Mouse (Mus musculus): ENCODE measurements at regions not wholly inside any gene's neighbourhood (a gene's known extent, or its start where the extent isn't known, plus 50 kb on each side); places are given as distances from the start of the nearest gene placed in this dataset.
"Not testable (repeated sequence)": the region's sequence is repeated elsewhere in the genome, so short reads cannot be mapped to it uniquely, and the experiment has no call there.

GRCm38 (mm10) chr12:71526623-71527022, 216.9 kb downstream of the Dact1 start:
- DNase-seq (ENCODE audit: low read depth, low spot score), result no peak

DNA sequence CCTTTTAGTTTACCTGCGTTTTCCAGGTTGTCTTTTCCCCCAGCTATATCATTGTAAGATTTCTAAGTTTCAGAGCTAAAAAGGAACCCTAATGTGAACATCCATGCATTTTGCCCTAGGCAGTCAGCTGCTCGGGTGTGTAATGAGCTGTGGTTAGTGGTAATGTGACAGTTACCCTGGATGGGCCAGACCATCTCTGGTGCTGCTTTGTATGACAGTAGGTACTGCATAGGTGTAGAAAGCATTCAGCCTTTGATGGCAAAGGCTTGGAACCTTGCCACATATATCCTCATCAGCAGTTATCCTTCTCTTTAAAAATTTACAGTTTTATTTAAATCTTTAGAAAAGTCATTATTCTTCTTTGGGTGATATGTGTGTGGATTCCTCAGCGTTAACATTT, 222.5 kb downstream of the Dact1 start:
- DNase-seq (ENCODE audit: low read depth, low spot score), result no peak

DNA sequence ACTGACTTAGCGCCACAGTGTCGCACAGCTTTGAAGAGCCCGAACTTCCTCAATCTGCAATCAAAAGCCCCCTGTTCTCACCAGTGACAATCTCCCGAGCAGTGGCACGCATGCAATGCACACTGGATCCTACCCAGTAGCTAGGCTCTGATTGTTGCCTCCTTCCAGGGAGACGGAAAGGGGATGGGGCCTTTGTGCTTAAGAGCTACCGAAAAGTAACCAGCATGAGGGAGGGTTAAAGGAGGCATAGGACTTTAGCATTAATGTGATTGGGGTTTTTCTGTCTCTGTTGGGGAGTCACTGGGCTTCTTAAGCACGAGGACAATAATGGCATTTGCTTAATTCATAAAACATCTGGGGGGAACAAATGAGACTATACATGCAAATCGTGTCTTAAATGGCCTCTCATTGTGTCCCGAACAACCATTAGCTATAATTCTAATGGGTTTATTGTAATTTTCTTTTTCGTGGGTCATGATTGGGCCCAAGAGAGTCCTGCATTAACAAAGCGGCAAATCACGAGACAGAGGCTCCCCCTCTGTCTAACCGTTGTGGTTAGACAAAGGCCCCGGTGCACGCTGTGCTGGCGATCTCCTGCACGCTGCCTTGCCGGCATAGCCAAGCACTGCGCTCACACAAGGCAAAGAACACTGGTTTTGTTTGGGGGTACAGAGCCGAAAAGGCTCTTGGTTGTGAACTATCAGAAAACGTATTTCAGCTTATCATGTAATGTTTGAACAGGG, 223.2 kb downstream of the Dact1 start:
- DNase-seq (ENCODE audit: low read depth, low spot score), result no peak

- DNase-seq (ENCODE audit: low read depth, low spot score), result no peak
Observed at GRCm38 (mm10) chr12:71533701-71534100, 224.0 kb downstream of the Dact1 start.

DNA sequence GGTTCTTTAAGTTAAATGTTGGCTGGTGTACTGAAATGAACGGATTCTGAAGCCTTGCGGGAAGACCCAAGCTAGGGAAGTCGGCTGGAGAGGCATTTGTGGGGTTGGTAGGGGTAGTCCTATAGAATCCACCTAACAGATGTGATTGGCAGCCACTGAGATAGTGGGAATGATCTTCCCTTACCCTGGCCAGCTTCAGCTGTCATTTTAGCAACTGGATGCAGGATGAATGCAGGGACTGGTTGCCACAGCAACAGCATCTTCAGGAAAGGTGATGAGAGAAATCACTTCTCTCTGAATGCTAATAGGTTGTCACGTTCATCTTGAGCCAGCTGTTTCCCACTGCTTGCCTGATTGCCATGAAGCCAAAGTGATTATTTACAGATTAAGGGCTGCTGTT, 224.5 kb downstream of the Dact1 start:
- no peak for DNase-seq (ENCODE audit: low read depth, low spot score)

DNA sequence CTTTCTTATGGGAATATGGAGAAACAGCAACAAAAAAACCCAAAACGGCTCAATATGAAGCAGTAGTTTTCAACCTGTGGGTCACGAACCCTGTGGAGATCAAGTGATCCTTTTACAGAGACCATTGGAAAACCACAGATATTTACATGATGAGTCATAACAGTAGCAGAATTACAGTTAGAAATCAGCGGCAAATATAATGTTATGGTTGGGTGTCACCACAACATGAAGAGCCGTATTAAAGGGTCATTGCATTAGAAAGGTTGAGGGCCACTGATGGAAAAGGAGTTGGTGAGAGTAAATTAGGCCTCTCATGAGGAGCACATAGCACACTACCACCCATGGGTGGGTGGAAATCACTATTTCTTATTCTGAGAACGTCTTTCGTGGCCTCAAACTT, 225.6 kb downstream of the Dact1 start:
- DNase-seq (ENCODE audit: low read depth, low spot score), result no peak

DNA sequence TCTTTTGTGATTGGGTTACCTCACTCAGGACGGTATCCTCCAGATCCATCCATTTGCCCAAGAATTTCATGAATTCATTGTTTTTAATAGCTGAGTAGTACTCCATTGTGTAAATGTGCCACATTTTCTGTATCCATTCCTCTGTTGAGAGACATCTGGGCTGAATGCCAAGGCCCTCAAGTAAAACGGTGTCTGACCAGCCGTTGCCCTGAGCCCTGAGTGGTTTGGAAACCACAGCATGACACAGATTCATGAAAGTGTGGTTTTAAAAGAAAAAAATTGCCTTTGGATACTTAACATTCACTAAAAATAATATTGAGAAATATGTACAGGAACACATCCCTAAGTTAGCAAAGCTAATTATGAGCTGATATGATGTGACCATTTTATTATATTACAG, 226.1 kb downstream of the Dact1 start:
- DNase-seq (ENCODE audit: low read depth, low spot score), result not testable (repeated sequence)

GRCm38 (mm10) chr12:71538691-71539090, 229.0 kb downstream of the Dact1 start:
- no peak for DNase-seq (ENCODE audit: low read depth, low spot score)

GRCm38 (mm10) chr12:71540279-71540678, 230.6 kb downstream of the Dact1 start:
- no peak for DNase-seq (ENCODE audit: low read depth, low spot score)

GRCm38 (mm10) chr12:71541961-71542360, 232.3 kb downstream of the Dact1 start:
- DNase-seq (ENCODE audit: low read depth, low spot score), result no peak

DNA sequence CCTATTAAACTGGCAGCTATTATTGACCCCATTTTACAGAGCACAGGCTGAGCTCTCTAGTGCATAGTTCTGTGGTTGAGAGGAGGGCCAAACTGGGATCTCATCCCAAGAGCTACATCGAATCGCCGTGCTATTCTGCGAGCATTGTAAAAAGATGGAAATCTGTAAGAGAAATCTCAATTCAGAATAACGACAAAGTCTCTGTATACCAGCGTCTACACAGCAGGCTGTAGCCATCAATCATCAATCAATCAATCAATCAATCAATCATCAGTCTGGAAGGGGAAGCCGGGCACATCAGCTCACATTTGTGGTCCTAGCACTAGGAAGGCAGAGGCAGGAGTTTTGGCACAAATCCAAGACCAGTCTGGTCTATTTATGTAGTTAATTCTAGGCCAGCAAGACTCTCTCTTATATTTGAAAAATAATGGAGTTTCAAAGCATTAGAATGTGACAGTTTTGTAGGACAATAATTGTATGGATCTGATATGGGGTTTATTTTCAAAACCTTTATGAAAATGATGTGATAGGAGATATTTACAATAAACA, 234.0 kb downstream of the Dact1 start:
- no peak for DNase-seq (ENCODE audit: low read depth, low spot score)

DNA sequence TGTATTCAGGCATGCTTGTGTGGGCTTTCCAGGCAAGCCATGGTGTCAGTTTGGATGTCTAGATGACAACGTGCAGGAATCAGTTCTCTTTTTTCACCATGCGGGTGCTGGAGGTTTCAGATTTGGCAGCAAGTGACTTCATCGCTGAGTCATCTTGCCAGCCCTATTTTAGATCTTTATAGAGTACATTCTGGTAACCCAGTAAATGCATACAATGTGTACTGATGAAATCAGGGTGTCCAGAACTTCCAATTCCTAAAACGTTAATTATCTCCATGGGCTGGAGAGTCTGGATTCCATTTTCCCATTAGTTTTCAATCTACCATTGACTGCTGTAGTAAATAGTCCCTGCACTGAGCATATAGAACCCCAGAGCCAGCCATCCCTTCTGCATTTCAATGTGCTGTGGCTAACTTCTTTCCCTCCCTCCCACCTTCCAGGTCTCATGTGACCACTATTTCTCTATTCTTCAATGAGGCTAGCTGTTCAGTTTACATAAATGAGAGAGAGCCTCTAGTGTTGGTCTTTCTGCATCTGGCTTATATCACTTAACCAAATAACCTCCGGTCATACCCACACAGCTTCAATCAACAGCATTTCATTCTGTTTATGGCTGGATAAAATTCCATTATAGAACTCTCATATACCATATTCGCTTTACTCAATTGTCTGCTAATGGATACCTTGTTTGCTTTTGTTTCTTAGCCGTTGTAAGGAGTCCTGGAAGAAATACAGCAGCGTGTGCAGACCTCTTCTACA, 234.9 kb downstream of the Dact1 start:
- no peak for DNase-seq (ENCODE audit: low read depth, low spot score)

DNA sequence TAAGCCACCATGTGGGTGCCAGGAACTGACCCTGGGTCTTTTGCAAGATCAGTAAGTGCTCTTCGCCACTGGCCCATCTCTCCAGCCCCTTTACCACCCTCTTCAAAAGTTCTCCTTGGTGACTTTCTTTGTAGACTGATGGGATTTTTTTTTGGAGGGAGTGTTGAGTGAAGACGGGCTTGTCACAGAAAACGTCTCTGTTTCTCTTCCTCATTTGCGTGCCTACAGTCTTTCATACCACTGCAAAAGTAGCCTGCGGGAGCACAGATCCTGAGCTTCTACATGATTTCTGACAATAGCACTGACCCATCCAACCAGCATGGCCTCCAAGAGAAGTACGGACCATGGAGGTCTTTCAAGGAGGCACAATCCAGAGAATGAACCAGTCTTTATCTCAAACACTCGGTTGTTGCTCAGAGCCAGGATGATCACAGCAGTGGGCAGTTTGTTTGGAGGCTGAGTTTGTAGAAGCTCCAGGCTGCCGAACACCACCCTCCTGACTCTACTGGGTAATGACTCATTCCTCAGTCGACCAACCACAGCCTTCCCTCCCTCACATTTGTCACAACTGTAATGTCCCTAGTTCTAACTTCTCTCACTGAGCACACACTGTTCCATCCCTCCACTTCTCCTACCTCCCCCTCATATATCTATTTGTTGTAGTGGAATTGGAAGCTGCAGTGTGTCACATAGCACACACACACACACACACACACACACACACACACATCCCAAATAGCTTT, 237.0 kb downstream of the Dact1 start:
- no peak for DNase-seq (ENCODE audit: low read depth, low spot score)

- no peak for DNase-seq (ENCODE audit: low read depth, low spot score)
Observed at GRCm38 (mm10) chr12:71549336-71549735, 239.7 kb downstream of the Dact1 start.

DNA sequence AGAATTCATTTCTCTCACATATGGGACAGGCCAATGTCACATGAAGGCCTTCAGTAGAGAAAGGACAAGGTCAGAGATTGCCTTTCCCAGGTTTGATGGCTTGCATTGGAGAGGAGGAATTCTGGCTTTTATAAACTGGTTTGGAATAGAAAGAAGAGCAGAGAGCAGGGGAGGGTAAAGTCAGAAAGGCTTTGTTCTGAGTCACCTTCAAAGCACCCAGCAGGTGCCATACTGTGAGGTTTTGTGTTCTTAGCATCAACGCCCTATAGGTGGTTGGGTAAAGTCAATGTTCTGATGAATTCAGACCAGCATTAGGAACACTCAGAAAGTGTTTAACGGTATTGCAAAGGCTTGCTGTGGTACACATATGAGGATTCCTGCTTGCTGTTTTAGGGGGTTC, 244.5 kb downstream of the Dact1 start:
- DNase-seq (ENCODE audit: low read depth, low spot score), result no peak

GRCm38 (mm10) chr12:71561259-71561658, 251.6 kb downstream of the Dact1 start:
- no peak for DNase-seq (ENCODE audit: low read depth, low spot score)

DNA sequence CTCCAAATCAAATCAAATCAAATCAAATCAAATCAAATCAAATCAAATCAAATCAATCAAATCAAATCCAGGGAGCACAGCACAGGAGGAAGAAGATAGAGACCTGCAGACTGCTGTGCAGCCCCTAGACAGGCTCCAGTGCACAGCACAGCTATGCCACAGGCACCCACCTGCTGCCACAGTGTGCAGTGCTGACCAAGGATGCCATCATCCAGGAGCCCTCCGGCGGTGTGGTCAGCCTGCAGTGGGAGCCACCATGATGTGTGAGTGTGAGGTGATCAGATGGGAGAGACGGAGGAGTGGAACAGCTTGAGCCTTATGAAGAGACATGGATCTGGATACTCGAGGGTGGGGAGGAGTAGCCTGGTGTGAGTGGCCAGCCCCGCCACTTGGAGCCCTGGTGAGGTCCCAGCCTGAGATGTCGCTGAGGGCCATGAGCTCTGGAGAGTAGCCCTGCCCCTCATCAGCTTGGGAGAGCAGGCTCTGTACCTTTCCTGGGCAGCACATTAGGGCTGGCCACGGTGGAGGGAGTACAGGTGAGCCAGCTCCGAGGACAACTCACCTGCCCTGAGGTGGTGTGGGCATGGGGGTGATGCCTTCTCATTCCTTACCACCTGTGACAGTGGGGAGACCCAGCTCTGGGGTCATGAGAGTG, 252.4 kb downstream of the Dact1 start:
- no peak for DNase-seq (ENCODE audit: low read depth, low spot score)

- DNase-seq (ENCODE audit: low read depth, low spot score), result no peak
Observed at GRCm38 (mm10) chr12:71563219-71563618, 253.5 kb downstream of the Dact1 start.

DNA sequence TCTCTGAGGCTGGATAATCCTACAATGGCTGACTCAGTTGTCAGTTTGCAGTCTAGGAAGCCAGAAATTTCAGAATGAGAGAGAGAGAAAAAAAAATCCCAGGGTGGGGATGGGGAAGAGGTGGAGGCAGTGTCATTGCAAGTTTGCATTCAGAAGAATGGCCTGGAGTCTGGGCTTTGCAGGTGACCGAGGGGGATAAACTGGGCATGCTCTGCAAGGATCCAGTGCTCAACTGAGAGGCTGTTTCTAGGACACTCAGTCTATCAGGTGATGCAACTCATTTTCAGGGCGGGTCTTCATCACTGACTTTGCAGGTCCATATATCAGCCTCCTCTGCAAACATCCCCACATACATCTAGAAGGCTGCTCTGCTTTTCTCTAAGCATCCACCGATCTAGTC, 256.7 kb downstream of the Dact1 start:
- no peak for DNase-seq (ENCODE audit: low read depth, low spot score)

DNA sequence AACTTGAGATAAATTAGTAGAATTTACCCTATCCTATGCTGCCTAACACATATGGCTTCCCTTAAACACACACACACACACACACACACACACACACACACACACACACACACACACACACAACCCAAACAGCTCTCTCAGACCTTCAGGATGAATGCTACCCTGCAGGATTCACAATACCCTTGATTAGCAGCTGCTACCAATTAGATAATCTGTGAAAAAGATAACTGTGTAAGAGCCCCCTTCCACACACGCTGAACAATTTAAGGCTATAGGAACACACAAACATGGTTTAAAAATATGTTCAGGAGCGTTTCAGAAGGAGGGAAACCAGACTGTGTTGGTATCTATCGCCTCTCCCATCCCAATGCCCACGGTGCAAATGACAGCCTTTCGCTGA, 258.6 kb downstream of the Dact1 start:
- no peak for DNase-seq (ENCODE audit: low read depth, low spot score)

DNA sequence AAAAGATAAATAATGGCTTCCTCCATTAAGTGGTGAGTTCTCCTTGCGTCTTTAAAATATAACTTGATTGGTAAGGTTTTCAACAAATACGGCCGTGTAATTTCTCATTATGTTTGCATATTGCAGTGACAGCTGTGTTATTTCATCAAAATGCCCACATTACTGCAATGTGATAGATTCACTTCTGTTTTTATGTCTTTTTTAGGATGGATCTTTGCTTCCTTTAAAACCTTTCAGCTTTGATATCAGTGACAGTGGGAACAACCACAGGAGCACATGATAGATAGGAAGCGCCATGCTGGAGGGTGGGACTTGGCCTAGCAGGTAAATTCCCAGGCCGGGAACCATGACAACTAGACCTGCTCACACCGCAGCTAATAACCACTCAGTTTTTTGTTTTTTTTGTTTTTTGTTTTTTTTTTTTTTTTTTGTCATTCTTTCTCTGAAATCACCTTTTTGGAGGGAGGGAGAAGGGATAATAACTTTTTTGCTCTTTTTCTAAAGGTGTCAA, 259.3 kb downstream of the Dact1 start:
- DNase-seq (ENCODE audit: low read depth, low spot score), result no peak

Data from CD4-positive helper T cell, adult 2 months (primary cell).